Mouse (Mus musculus) neural tube, embryonic 14.5 days (tissue): ENCODE data around the gene Cpa5. TPM values are rescaled to one million over a fixed set of nuclear protein-coding genes. Genes with fewer than 3 reads are reported as not detected.

Source experiments
- ATAC-seq: fragments of 200-750 bp; cut with Nextera tagmentation; 2 replicates; pipeline ENCODE4 v1.8.0; 2017; ENCODE audit warnings: low read depth, mild to moderate bottlenecking, moderate TSS enrichment, moderate library complexity
- H3K27ac ChIP-seq: fragments of 300-500 bp; sonication (generic); 2 replicates; pipeline ENCODE4 v1.5.1; 2014; ENCODE audit warnings: low read depth, mild to moderate bottlenecking, control low read depth, low read length, moderate library complexity, mixed read lengths
- H3K27me3 ChIP-seq: fragments of 300-500 bp; sonication (generic); 2 replicates; pipeline ENCODE4 v1.6.1; 2014; ENCODE audit warnings: low read length; ENCODE audit not compliant: control insufficient read depth, insufficient read depth
- H3K36me3 ChIP-seq: fragments of 300-500 bp; sonication (generic); 2 replicates; pipeline ENCODE4 v1.6.1; 2014; ENCODE audit warnings: low read length, mixed read lengths; ENCODE audit not compliant: control insufficient read depth, insufficient read depth
- H3K4me1 ChIP-seq: fragments of 300-500 bp; sonication (generic); 2 replicates; pipeline ENCODE4 v1.6.1; 2014; ENCODE audit warnings: low read length; ENCODE audit not compliant: control insufficient read depth, insufficient read depth
- H3K4me2 ChIP-seq: fragments of 300-500 bp; sonication (generic); 2 replicates; pipeline ENCODE4 v1.6.1; 2014; ENCODE audit warnings: mild to moderate bottlenecking, low read depth, low read length, control low read depth
- H3K4me3 ChIP-seq: fragments of 300-500 bp; sonication (generic); 2 replicates; pipeline ENCODE4 v1.5.1; 2014; ENCODE audit warnings: low read depth, low read length, control low read depth, mixed read lengths
- H3K9ac ChIP-seq: fragments of 300-500 bp; sonication (generic); replicated peaks from 2 replicates; pipeline ENCODE4 v1.6.1; 2014; ENCODE audit warnings: low read depth, mild to moderate bottlenecking, control low read depth, low read length, mixed read lengths
- H3K9me3 ChIP-seq: fragments of 300-500 bp; sonication (generic); 2 replicates; pipeline ENCODE4 v1.6.1; 2016; ENCODE audit warnings: low read length; ENCODE audit not compliant: control insufficient read depth
- WGBS: fragments of 180-500 bp; shearing (Covaris S2); extraction: QIAGEN DNeasy Blood & Tissue Kit; methylation state at CpG from one replicate; pipeline ENCODE4 v1.1.7; 2014; 5-methylcytosine and 5-hydroxymethylcytosine counted together
- polyA plus RNA-seq: library from polyadenylated mRNA; unstranded; fragments of >200 nt; fragmentation: Nextera tagmentation; extraction: Ambion mirVana; gene quantifications from 2 replicates; pipeline ENCODE4 v1.2.1, GENCODE M21; 2014

The Cpa5 gene
- polyA plus RNA-seq, 1 experiment from 2014 or later: not detected

DNA sequence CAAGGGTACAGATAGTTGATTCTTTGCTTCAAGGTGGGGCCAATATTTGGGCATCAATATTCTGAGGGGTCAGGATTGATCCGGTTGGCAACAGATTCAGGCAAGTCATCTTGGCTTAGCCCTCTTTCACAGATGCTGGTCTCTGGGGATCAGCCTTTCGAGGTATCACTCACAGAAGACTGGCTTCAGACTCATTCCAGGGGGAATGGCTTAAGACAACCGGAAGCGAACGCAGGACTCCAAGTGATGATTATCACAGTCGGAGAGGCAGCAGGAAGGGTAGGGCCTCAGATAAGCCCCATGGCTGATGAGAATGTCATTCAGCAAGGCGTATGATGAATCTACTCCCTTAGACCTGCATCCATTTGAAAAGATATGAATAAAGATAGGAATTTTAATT, 16.4 kb upstream of the Cpa5 start:
- H3K4me1 ChIP-seq: 0 out of 2 replicates have a peak, but pooled peaks cover 4% of the 10 kb centered on the region
- no peak overlapping the region for H3K27ac ChIP-seq
- 74% methylated on average over 7 of the region's 7 CpGs for WGBS
- no peak for ATAC-seq
- H3K4me3 ChIP-seq: no peak overlapping the region
- H3K4me2 ChIP-seq: no peak overlapping the region
- no peaks in the 10 kb centered on the region for H3K36me3 ChIP-seq
- no peaks in the 10 kb centered on the region for H3K9me3 ChIP-seq
- H3K9ac ChIP-seq: no peak overlapping the region
- H3K27me3 ChIP-seq: no peaks in the 10 kb centered on the region

DNA sequence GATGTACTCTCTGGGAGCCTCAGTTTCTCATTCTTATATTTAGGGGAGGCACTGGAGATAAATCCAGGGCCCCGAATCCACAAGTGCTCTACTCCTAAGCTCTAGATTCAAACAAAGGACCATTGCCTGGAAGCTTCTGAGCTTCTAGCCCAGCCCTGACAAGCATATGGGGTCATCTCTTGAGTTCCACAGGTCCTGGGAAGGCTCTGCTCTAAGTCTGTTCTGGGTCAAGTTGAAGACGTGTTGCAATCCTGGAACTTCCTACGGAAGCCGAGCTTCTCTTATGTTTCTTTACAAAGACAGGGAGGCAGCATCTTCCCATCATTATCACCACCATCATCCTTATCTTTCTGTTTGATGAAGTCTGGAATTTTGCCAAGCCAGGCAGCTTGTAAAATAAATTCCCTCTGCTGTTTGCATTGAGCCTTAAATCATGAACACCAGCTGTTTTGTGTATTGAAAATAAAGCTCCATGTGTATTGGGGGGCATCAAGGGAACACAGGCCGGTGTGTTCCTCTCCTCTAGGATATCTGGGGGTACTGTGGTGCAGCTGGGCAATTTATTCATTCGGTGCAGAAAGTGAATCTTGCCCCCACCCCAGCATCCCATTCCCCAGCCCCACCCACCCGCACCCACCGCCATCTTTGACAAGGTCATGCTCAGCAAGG, 14.4 kb upstream of the Cpa5 start:
- H3K36me3 ChIP-seq: no peaks in the 10 kb centered on the region
- H3K4me2 ChIP-seq: no peak overlapping the region
- H3K4me3 ChIP-seq: no peak overlapping the region
- H3K27ac ChIP-seq: no peak overlapping the region
- H3K27me3 ChIP-seq: no peaks in the 10 kb centered on the region
- no peaks in the 10 kb centered on the region for H3K9me3 ChIP-seq
- WGBS: 72% methylated on average over 8 of the region's 8 CpGs
- 0 out of 2 replicates have a peak, but pooled peaks cover 4% of the 10 kb centered on the region for H3K4me1 ChIP-seq
- no peak for ATAC-seq
- no peak overlapping the region for H3K9ac ChIP-seq

GRCm38 (mm10) chr6:30600033-30600432, 10.8 kb upstream of the Cpa5 start:
- ATAC-seq: no peak
- Histone ChIP-seq H3K4me3 (no peak overlapping the region), H3K9me3 (no peaks in the 10 kb centered on the region), H3K4me2 (no peak overlapping the region), H3K27ac (no peak overlapping the region), H3K27me3 (no peaks in the 10 kb centered on the region), H3K4me1 (no peaks in the 10 kb centered on the region), H3K36me3 (no peaks in the 10 kb centered on the region), H3K9ac (no peak overlapping the region)
- WGBS: 43% methylated on average over 3 of the region's 3 CpGs

DNA sequence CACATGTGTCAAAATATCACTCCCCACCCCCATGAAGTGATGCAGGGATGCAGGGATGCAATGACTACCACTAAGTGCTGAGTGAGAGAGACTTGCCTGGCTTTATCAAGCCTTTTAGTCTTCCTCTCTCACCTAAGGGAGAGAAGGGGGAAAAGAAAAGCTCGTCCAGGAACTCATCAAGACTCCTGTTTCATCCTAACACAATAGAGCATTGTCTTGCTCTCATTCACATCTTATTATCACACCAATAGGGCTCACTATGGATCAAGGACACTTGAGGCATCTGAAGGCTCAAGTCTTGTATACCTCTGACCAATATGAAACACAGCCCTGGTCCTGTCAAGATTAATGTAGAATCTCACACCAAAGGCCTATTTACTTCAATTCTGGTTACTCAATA, 9.8 kb upstream of the Cpa5 start:
- no peak overlapping the region for H3K27ac ChIP-seq
- ATAC-seq: no peak
- WGBS: 56% methylated on average over 1 of the region's 1 CpGs
- H3K27me3 ChIP-seq: no peaks in the 10 kb centered on the region
- no peak overlapping the region for H3K4me3 ChIP-seq
- H3K4me1 ChIP-seq: no peaks in the 10 kb centered on the region
- H3K9me3 ChIP-seq: no peaks in the 10 kb centered on the region
- H3K36me3 ChIP-seq: no peaks in the 10 kb centered on the region
- no peak overlapping the region for H3K4me2 ChIP-seq
- no peak overlapping the region for H3K9ac ChIP-seq

DNA sequence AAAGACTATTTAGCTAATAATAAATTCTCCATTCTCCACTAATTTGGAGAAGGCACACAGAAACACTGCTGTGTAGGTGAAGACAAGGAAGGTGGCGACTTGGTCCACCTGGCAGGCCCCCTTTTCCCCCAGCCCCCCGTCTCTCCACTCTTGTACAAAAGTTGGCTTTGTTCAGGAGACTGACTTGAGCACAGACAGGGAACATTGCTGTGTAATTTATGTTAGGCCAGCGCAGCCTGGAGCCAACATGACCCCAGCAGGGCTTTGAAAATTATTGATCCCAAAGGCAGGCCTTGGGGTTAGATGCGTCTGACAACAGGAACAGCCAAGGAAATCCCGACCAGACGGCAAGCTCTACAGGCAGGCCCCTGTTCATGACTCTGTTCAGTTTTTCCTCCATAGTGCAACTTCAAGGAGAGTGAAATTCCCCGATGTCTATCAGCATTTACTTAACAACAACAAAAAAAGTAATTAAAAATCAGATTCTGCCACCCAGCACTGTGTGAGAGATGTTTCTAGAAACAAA, 6.4 kb upstream of the Cpa5 start:
- ATAC-seq: no peak
- 29% methylated on average over 7 of the region's 7 CpGs for WGBS
- H3K9me3 ChIP-seq: no peaks in the 10 kb centered on the region
- H3K36me3 ChIP-seq: no peaks in the 10 kb centered on the region
- H3K4me2 ChIP-seq: no peak overlapping the region
- no peak overlapping the region for H3K27ac ChIP-seq
- H3K27me3 ChIP-seq: no peaks in the 10 kb centered on the region
- no peak overlapping the region for H3K9ac ChIP-seq
- no peak overlapping the region for H3K4me3 ChIP-seq
- no peaks in the 10 kb centered on the region for H3K4me1 ChIP-seq

GRCm38 (mm10) chr6:30605111-30605510, 5.7 kb upstream of the Cpa5 start:
- no peak overlapping the region for H3K9ac ChIP-seq
- WGBS: 90% methylated on average over 4 of the region's 4 CpGs
- no peak overlapping the region for H3K4me2 ChIP-seq
- ATAC-seq: no peak
- no peaks in the 10 kb centered on the region for H3K4me1 ChIP-seq
- no peak overlapping the region for H3K27ac ChIP-seq
- no peaks in the 10 kb centered on the region for H3K9me3 ChIP-seq
- no peaks in the 10 kb centered on the region for H3K27me3 ChIP-seq
- no peaks in the 10 kb centered on the region for H3K36me3 ChIP-seq
- no peak overlapping the region for H3K4me3 ChIP-seq

DNA sequence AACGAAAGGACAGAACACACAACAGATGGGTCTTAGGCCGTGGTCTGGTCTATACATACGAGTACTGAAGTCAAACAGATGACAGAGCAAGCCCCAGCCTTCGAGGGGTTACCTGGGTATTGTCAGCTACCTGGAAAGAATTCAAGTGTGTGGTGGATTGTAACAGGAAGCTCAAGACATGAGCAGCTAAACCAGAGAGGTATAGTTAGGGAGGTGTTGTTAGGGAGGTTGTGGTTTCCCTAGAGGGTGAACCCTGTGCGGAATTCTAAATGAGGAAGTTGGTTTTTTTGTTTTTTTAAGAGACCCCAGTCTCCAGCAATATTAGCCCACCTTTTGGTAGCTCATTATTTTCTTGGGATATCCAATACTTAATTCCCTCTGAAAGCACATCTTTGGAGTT, 5.1 kb upstream of the Cpa5 start:
- ATAC-seq: no peak
- Histone ChIP-seq H3K4me1 (no peaks in the 10 kb centered on the region), H3K9ac (no peak overlapping the region), H3K9me3 (no peaks in the 10 kb centered on the region), H3K36me3 (no peaks in the 10 kb centered on the region), H3K4me2 (no peak overlapping the region), H3K27me3 (no peaks in the 10 kb centered on the region), H3K4me3 (no peak overlapping the region), H3K27ac (no peak overlapping the region)
- 90% methylated on average over 5 of the region's 5 CpGs for WGBS

- peaks cover 3% of the 10 kb centered on the region; the same call in 1 of the 2 replicates for H3K4me1 ChIP-seq
- H3K9me3 ChIP-seq: no peaks in the 10 kb centered on the region
- H3K36me3 ChIP-seq: no peaks in the 10 kb centered on the region
- ATAC-seq: no peak
- no peak overlapping the region for H3K9ac ChIP-seq
- WGBS: 20% methylated on average over 5 of the region's 5 CpGs
- H3K27ac ChIP-seq: no peak overlapping the region
- H3K4me2 ChIP-seq: no peak overlapping the region
- H3K27me3 ChIP-seq: no peaks in the 10 kb centered on the region
- H3K4me3 ChIP-seq: no peak overlapping the region
Measured at GRCm38 (mm10) chr6:30611212-30611611, 402 bp downstream of the Cpa5 start.

DNA sequence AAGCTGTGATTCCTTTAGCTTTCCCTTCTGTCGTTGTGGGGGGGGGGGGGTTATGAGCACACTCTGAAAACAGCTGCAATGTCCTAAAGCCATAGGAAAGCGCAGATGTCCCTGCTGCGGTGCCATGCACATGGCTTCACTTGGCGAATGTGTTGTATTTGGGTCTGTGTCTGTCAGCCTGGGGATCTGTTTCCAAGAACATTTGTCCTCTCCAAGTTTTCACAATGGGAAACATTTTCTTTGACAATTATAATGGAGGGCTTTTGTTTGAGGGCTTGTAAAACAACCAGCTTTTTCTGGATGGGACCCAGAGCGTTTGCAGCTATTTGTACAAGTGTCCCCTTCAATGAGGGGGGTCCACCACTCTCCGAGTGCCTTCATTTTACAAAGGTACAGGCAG, 3.4 kb downstream of the Cpa5 start:
- WGBS: 44% methylated on average over 6 of the region's 6 CpGs
- H3K9ac ChIP-seq: no peak overlapping the region

More for the DNA sequence above, 3.4 kb downstream of the Cpa5 start:
- Histone ChIP-seq H3K27ac (no peak overlapping the region), H3K9me3 (no peaks in the 10 kb centered on the region), H3K4me1 (peaks cover 28% of the 10 kb centered on the region), H3K36me3 (no peaks in the 10 kb centered on the region), H3K4me3 (no peak overlapping the region), H3K27me3 (no peaks in the 10 kb centered on the region), H3K4me2 (no peak overlapping the region)
- no peak for ATAC-seq
